Mouse (Mus musculus) CH12.LX (cell line): ENCODE measurements around the gene Thap2.

ENCODE experiments used
- CTCF ChIP-seq, 2 experiments: IDR thresholded peaks in 1 of 2; conservative IDR thresholded peaks in 1 of 2; 2 replicates each; pipeline ENCODE4 v1.5.1; 2011 to 2012; ENCODE audit warnings: low read depth in 2 of 2, low read length in 2 of 2, improper control_type of control experiment in 1 of 2, inconsistent platforms in 1 of 2, mild to moderate bottlenecking in 1 of 2, moderate library complexity in 1 of 2
- JUND ChIP-seq: conservative IDR thresholded peaks from 2 replicates; pipeline ENCODE4 v1.6.1; 2011; ENCODE audit warnings: low read depth, low read length, improper control_type of control experiment
- USF2 ChIP-seq: conservative IDR thresholded peaks from 2 replicates; pipeline ENCODE4 v1.6.1; 2011; ENCODE audit warnings: low read depth, low read length, improper control_type of control experiment
- ZKSCAN1 ChIP-seq: IDR thresholded peaks from 2 replicates; pipeline ENCODE4 v1.6.1; 2012; ENCODE audit warnings: low read depth, inconsistent platforms, low read length, improper control_type of control experiment, borderline replicate concordance
- ZMIZ1 ChIP-seq: IDR thresholded peaks from 2 replicates; pipeline ENCODE4 v1.6.1; 2012; ENCODE audit warnings: low read depth, mild to moderate bottlenecking, inconsistent platforms, low read length, improper control_type of control experiment

GRCm38 (mm10) chr10:115354553-115354952 lies 29.7 kb downstream of the Thap2 start:
- TF ChIP-seq ZKSCAN1 = no peak
- no peak for TF ChIP-seq CTCF (conservative IDR thresholded peaks at IDR 0.05 in 1 of 2, IDR thresholded peaks at IDR 0.05 in 1 of 2; ENCODE audit: low read depth in 2 of 2, low read length in 2 of 2)
- no peak for TF ChIP-seq ZMIZ1
- TF ChIP-seq USF2 = no peak
- TF ChIP-seq JUND = no peak
